Mouse (Mus musculus) gonadal fat pad, adult 2 months (tissue): Measurements from ENCODE around the gene Unc45a. TPM values are rescaled to one million over a fixed set of nuclear protein-coding genes. Genes with fewer than 3 reads are reported as not detected.

Experiments used
- DNase-seq: peaks from one replicate; pipeline ENCODE4 v3.0.0-alpha.2; 2012; ENCODE audit warnings: low read depth
- polyA plus RNA-seq: library from polyadenylated mRNA; depleted of rRNA; stranded (reverse); fragments of >200 nt; gene quantifications from 2 replicates; pipeline ENCODE4 v1.2.3, GENCODE M21; 2012

The Unc45a gene
- polyA plus RNA-seq, 1 experiment: 51.7 TPM

- DNase-seq: no peak
These were observed 26.4 kb upstream of the Unc45a start for GRCm38 (mm10) chr7:80367232-80367631.

GRCm38 (mm10) chr7:80365759-80366158 lies 25.0 kb upstream of the Unc45a start:
- DNase-seq: no peak

GRCm38 (mm10) chr7:80360435-80360834 lies 19.6 kb upstream of the Unc45a start:
- DNase-seq: no peak

GRCm38 (mm10) chr7:80358039-80358438 lies 17.2 kb upstream of the Unc45a start:
- DNase-seq: no peak

GRCm38 (mm10) chr7:80357156-80357555 lies 16.4 kb upstream of the Unc45a start:
- no peak for DNase-seq

GRCm38 (mm10) chr7:80356351-80356750 lies 15.5 kb upstream of the Unc45a start:
- DNase-seq: no peak

GRCm38 (mm10) chr7:80352920-80353319 lies 12.1 kb upstream of the Unc45a start:
- DNase-seq: no peak

- no peak for DNase-seq
These were observed 10.0 kb upstream of the Unc45a start for GRCm38 (mm10) chr7:80350808-80351207.

- DNase-seq: no peak
These were observed 7.1 kb upstream of the Unc45a start for GRCm38 (mm10) chr7:80347670-80348586.

GRCm38 (mm10) chr7:80346830-80347229 lies 6.0 kb upstream of the Unc45a start:
- DNase-seq: no peak

GRCm38 (mm10) chr7:80346173-80346572 lies 5.4 kb upstream of the Unc45a start:
- no peak for DNase-seq

- no peak for DNase-seq
These were observed 2.6 kb upstream of the Unc45a start for GRCm38 (mm10) chr7:80343270-80344018.

GRCm38 (mm10) chr7:80342858-80343257 lies 2.1 kb upstream of the Unc45a start, which contains the start of gene Hddc3:
Gene Hddc3, plus strand, starts transcription at chr7:80343104.
- DNase-seq: peak; percentile 91

GRCm38 (mm10) chr7:80341793-80342192 lies 988 bp upstream of the Unc45a start:
- DNase-seq: no peak

- no peak for DNase-seq
These were observed 794 bp downstream of the Unc45a start for GRCm38 (mm10) chr7:80339793-80340628.

GRCm38 (mm10) chr7:80339371-80339770 lies 1.4 kb downstream of the Unc45a start:
- DNase-seq: no peak

GRCm38 (mm10) chr7:80336932-80337331 lies 3.9 kb downstream of the Unc45a start:
- peak; percentile 95 for DNase-seq

- DNase-seq: no peak
These were observed 6.0 kb downstream of the Unc45a start for GRCm38 (mm10) chr7:80334848-80335247.

GRCm38 (mm10) chr7:80331433-80331832 lies 9.4 kb downstream of the Unc45a start:
- DNase-seq: no peak

- no peak for DNase-seq
These were observed 10.5 kb downstream of the Unc45a start for GRCm38 (mm10) chr7:80330278-80330677.

GRCm38 (mm10) chr7:80326076-80326475 lies 14.7 kb downstream of the Unc45a start:
- DNase-seq: no peak
